In genomic region chr2:152723651-152724331, GRCm38 (mm10) we compare ENCODE assay signal across 8 mouse cellular contexts. TPM values are rescaled to one million over a fixed set of nuclear protein-coding genes. Genes with fewer than 3 reads are reported as not detected.
DNase-seq lines count a peak whose midpoint lies in the region; ATAC-seq lines count a peak whose summit lies in the region.
"Had no signal": no experiment of that assay in that cellular context is flagged by ENCODE, and none has a peak within 500 bp of the region (broad histone marks: within the 10 kb centered on the region; RNA-seq: fewer than 3 reads in every experiment).

No protein-coding gene starts in this region.

- peak overlapping the region; percentile 77 for H3K4me2 ChIP-seq in heart, embryonic 13.5 days

- peaks cover 39% of the 10 kb centered on the region for H3K4me1 ChIP-seq in heart, embryonic 13.5 days

- H3K27ac ChIP-seq in heart, embryonic 13.5 days (replicated peaks): peak overlapping the region; percentile 15; the same call in 1 of the 2 replicates

- 5% methylated on average over 37 of the region's 37 CpGs for WGBS in heart, embryonic 13.5 days

- H3K36me3 ChIP-seq in heart, embryonic 13.5 days: no peaks in the 10 kb centered on the region

- DNase-seq in Muller cell, postnatal 12 days (ENCODE audit: inconsistent ontology term): peak; percentile 40
- DNase-seq in embryo, embryonic 10 days (ENCODE audit: low spot score): peak; percentile 67
- DNase-seq in kidney, postnatal 36 days: peak; percentile 64 to 80
- DNase-seq in layer of hippocampus, postnatal 36 days: no peak

- H3K27me3 ChIP-seq in heart, embryonic 13.5 days (replicated peaks): peaks cover 12% of the 10 kb centered on the region

- no peak for ATAC-seq in heart, embryonic 13.5 days (ENCODE audit: extremely low read depth, insufficient number of reproducible peaks, low FRiP score, low TSS enrichment)
- peak; percentile 49 for ATAC-seq in megakaryocyte progenitor cell, adult 5-6 weeks (replicated peaks; ENCODE audit: poor library complexity)
- no peak for ATAC-seq in activated CD4-positive, CD25-positive, alpha-beta regulatory T cell, adult 4 months

- no peaks in the 10 kb centered on the region for H3K9me3 ChIP-seq in heart, embryonic 13.5 days

- peak overlapping the region; percentile 50 for H3K4me3 ChIP-seq in heart, embryonic 13.5 days

- H3K9ac ChIP-seq in heart, embryonic 13.5 days: peak overlapping the region; percentile 80

RNA-seq across cellular contexts. Expression of gene Id1, which starts 12.3 kb away (rescaled TPM):
- polyA plus RNA-seq in heart, embryonic 13.5 days (2015; fragmentation: Nextera tagmentation; extraction: Ambion mirVana): 56.7 and 58.8 TPM in 2 replicates
- 8.3 and 11.7 TPM in 2 replicates for total RNA-seq in megakaryocyte progenitor cell, adult 5-6 weeks (2015)
- 3.6 and 7.1 TPM in 2 replicates for total RNA-seq in megakaryocyte progenitor cell, adult 5-6 weeks (2017)
- total RNA-seq in layer of hippocampus, postnatal 36 days (2021): 10 to 100 TPM; 15.3 to 19.8 TPM
- polyA plus RNA-seq in activated CD4-positive, CD25-positive, alpha-beta regulatory T cell, adult 4 months (2017; shearing (Covaris generic)): under 1 TPM; 0.56 to 0.97 TPM

RNA-seq across cellular contexts. Expression of gene Cox4i2, which starts 30.2 kb away (rescaled TPM):
- polyA plus RNA-seq in heart, embryonic 13.5 days (2015; fragmentation: Nextera tagmentation; extraction: Ambion mirVana): 11.8 and 13.4 TPM in 2 replicates
- total RNA-seq in megakaryocyte progenitor cell, adult 5-6 weeks (2015): 1.4 and 1.5 TPM in 2 replicates
- 1.8 TPM in 1 of 2 replicates, not detected in the other for total RNA-seq in megakaryocyte progenitor cell, adult 5-6 weeks (2017)
- total RNA-seq in layer of hippocampus, postnatal 36 days (2021): 1 to 10 TPM; 1.7 to 2.7 TPM
- polyA plus RNA-seq in activated CD4-positive, CD25-positive, alpha-beta regulatory T cell, adult 4 months (2017; shearing (Covaris generic)): not detected
- total RNA-seq: neutrophil, adult 5-6 weeks had no signal

RNA-seq across cellular contexts. Expression of gene Mcts2, which starts 37.0 kb away (rescaled TPM):
- 23.0 and 25.3 TPM in 2 replicates for polyA plus RNA-seq in heart, embryonic 13.5 days (2015; fragmentation: Nextera tagmentation; extraction: Ambion mirVana)
- total RNA-seq in megakaryocyte progenitor cell, adult 5-6 weeks (2015): 8.7 and 12.3 TPM in 2 replicates
- total RNA-seq in megakaryocyte progenitor cell, adult 5-6 weeks (2017): 6.1 and 11.0 TPM in 2 replicates
- 10 to 100 TPM; 19.7 to 22.9 TPM for total RNA-seq in layer of hippocampus, postnatal 36 days (2021)
- polyA plus RNA-seq in activated CD4-positive, CD25-positive, alpha-beta regulatory T cell, adult 4 months (2017; shearing (Covaris generic)): 1 to 10 TPM; 2.1 to 2.5 TPM

RNA-seq across cellular contexts. Expression of gene H13, which starts 54.5 kb away (rescaled TPM):
- 81.9 and 84.7 TPM in 2 replicates for polyA plus RNA-seq in heart, embryonic 13.5 days (2015; fragmentation: Nextera tagmentation; extraction: Ambion mirVana)
- 169 and 177 TPM in 2 replicates for total RNA-seq in megakaryocyte progenitor cell, adult 5-6 weeks (2015)
- total RNA-seq in megakaryocyte progenitor cell, adult 5-6 weeks (2017): 126 and 128 TPM in 2 replicates
- 10 to 100 TPM; 77.3 to 77.5 TPM for total RNA-seq in layer of hippocampus, postnatal 36 days (2021)
- 10 to 100 TPM; 72.7 to 82.3 TPM for polyA plus RNA-seq in activated CD4-positive, CD25-positive, alpha-beta regulatory T cell, adult 4 months (2017; shearing (Covaris generic))

Comparison
In these comparisons a context has a peak if more than half of its experiments do, and no peak if none do; other contexts are left out.
1. DNase-seq: peak in Muller cell, postnatal 12 days (single experiment), embryo, embryonic 10 days (single experiment) and kidney, postnatal 36 days (2 of 2); none in layer of hippocampus, postnatal 36 days (0 of 2).